Mouse (Mus musculus): ENCODE results near the gene Pde7b.

GRCm38 (mm10) chr10:20490281-20490680 is 234.6 kb downstream of the Pde7b start:
- TF ChIP-seq CTCF (IDR thresholded peaks at IDR 0.05; ENCODE audit: low read depth) (no peak), EP300 (IDR thresholded peaks at IDR 0.05; ENCODE audit: low read depth) (no peak)
